Mouse (Mus musculus) right cerebral cortex, postnatal 36 days (tissue): ENCODE measurements at regions not wholly inside any gene's neighbourhood (a gene's known extent, or its start where the extent isn't known, plus 50 kb on each side); places are given as distances from the start of the nearest gene placed in this dataset.

ENCODE experiments used
- DNase-seq, 2 experiments: peaks; one replicate each; pipeline ENCODE4 v3.0.0; 2022; ENCODE audit warnings: low spot score in 2 of 2, mixed read lengths in 1 of 2

- no peak for DNase-seq
Observed at GRCm38 (mm10) chr12:31130434-31130833, 56.8 kb downstream of the Fam110c start.

GRCm38 (mm10) chr12:31134465-31134992 is 60.9 kb downstream of the Fam110c start:
- DNase-seq = no peak

GRCm38 (mm10) chr12:31136364-31136763 is 62.7 kb downstream of the Fam110c start:
- DNase-seq = no peak

- DNase-seq = no peak
Observed at GRCm38 (mm10) chr12:31136911-31137310, 63.2 kb downstream of the Fam110c start.

- no peak for DNase-seq
Observed at GRCm38 (mm10) chr12:31137431-31137830, 63.8 kb downstream of the Fam110c start.

- no peak for DNase-seq
Observed at GRCm38 (mm10) chr12:31139853-31140252, 66.2 kb downstream of the Fam110c start.

GRCm38 (mm10) chr12:31143266-31143665 is 69.6 kb downstream of the Fam110c start:
- DNase-seq = no peak

GRCm38 (mm10) chr12:31145032-31145781 is 71.5 kb downstream of the Fam110c start:
- no peak for DNase-seq

- DNase-seq = no peak
Observed at GRCm38 (mm10) chr12:31148417-31149356, 75.0 kb downstream of the Fam110c start.

- DNase-seq = no peak
Observed at GRCm38 (mm10) chr12:31153720-31154119, 80.1 kb downstream of the Fam110c start.

- no peak for DNase-seq
Observed at GRCm38 (mm10) chr12:31154608-31155011, 80.9 kb downstream of the Fam110c start.

GRCm38 (mm10) chr12:31156154-31156720 is 82.6 kb downstream of the Fam110c start:
- DNase-seq = no peak

GRCm38 (mm10) chr12:31157453-31157852 is 83.1 kb upstream of the Gm6993 start:
- no peak for DNase-seq

- no peak for DNase-seq
Observed at GRCm38 (mm10) chr12:31157890-31158289, 82.7 kb upstream of the Gm6993 start.

- DNase-seq = no peak
Observed at GRCm38 (mm10) chr12:31158885-31159284, 81.7 kb upstream of the Gm6993 start.

- DNase-seq = no peak
Observed at GRCm38 (mm10) chr12:31159378-31159777, 81.2 kb upstream of the Gm6993 start.

GRCm38 (mm10) chr12:31168221-31168890 is 72.2 kb upstream of the Gm6993 start:
- no peak for DNase-seq

GRCm38 (mm10) chr12:31170111-31170510 is 70.5 kb upstream of the Gm6993 start:
- DNase-seq = no peak

GRCm38 (mm10) chr12:31170546-31171160 is 69.9 kb upstream of the Gm6993 start:
- peak; percentile 79 to 85 for DNase-seq

- DNase-seq = no peak
Observed at GRCm38 (mm10) chr12:31171992-31172391, 68.6 kb upstream of the Gm6993 start.
